Mouse (Mus musculus) mouse embryonic stem cell (cell line): Measurements from ENCODE around the gene Tchp.

Source experiments
- in situ Hi-C, 2 experiments: fragments of 300-500 bp; cut with MboI; formaldehyde crosslinking; loops; 1 replicate in 1 of 2; 3 replicates in 1 of 2; pipeline ENCODE4 v1.14.3; 2019 to 2020; ENCODE audit warnings: low sequenced_read_pairs in 2 of 2, low pct_unique_long_range_greater_than_20kb in 1 of 2, mixed read lengths in 1 of 2; ENCODE audit not compliant: unreplicated experiment in 1 of 2

Tchp gene

GRCm38 (mm10) chr5:114690633-114691567 is 16.7 kb upstream of the Tchp start, which contains the start of gene Gltp:
Gene Gltp, minus strand, starts transcription at chr5:114690984.
- in situ Hi-C loops = no loop called here

GRCm38 (mm10) chr5:114695775-114696174 is 11.8 kb upstream of the Tchp start:
- in situ Hi-C loops = no loop called here

- in situ Hi-C loops = no loop called here
Observed at GRCm38 (mm10) chr5:114696939-114697338, 10.6 kb upstream of the Tchp start.

- in situ Hi-C loops = no loop called here
Observed at GRCm38 (mm10) chr5:114698044-114698746, 9.4 kb upstream of the Tchp start.

- in situ Hi-C loops = no loop called here
Observed at GRCm38 (mm10) chr5:114699015-114699414, 8.5 kb upstream of the Tchp start.

- in situ Hi-C loops = no loop called here
Observed at GRCm38 (mm10) chr5:114702403-114703392, 4.9 kb upstream of the Tchp start.

GRCm38 (mm10) chr5:114708491-114708890 is 931 bp downstream of the Tchp start:
- in situ Hi-C loops = no loop called here

GRCm38 (mm10) chr5:114709357-114709756 is 1.8 kb downstream of the Tchp start:
- in situ Hi-C loops = no loop called here

- in situ Hi-C loops = no loop called here
Observed at GRCm38 (mm10) chr5:114714551-114714950, 7.0 kb downstream of the Tchp start.

GRCm38 (mm10) chr5:114717292-114717691 is 9.7 kb downstream of the Tchp start:
- in situ Hi-C loops = no loop called here

GRCm38 (mm10) chr5:114717937-114718336 is 10.4 kb downstream of the Tchp start:
- in situ Hi-C loops = no loop called here

- in situ Hi-C loops = no loop called here
Observed at GRCm38 (mm10) chr5:114718483-114718882, 10.9 kb downstream of the Tchp start.

GRCm38 (mm10) chr5:114719003-114719927 is 11.7 kb downstream of the Tchp start:
- in situ Hi-C loops = no loop called here

- in situ Hi-C loops = no loop called here
Observed at GRCm38 (mm10) chr5:114719928-114720270, 12.3 kb downstream of the Tchp start.

GRCm38 (mm10) chr5:114720784-114721183 is 13.2 kb downstream of the Tchp start:
- in situ Hi-C loops = no loop called here

- in situ Hi-C loops = no loop called here
Observed at GRCm38 (mm10) chr5:114721969-114722368, 14.4 kb downstream of the Tchp start.

GRCm38 (mm10) chr5:114722846-114723245 is 15.3 kb downstream of the Tchp start:
- in situ Hi-C loops = no loop called here

GRCm38 (mm10) chr5:114728160-114728559 is 20.6 kb downstream of the Tchp start:
- in situ Hi-C loops = no loop called here
